Mouse (Mus musculus): ENCODE data around the gene Eml6.

DNA sequence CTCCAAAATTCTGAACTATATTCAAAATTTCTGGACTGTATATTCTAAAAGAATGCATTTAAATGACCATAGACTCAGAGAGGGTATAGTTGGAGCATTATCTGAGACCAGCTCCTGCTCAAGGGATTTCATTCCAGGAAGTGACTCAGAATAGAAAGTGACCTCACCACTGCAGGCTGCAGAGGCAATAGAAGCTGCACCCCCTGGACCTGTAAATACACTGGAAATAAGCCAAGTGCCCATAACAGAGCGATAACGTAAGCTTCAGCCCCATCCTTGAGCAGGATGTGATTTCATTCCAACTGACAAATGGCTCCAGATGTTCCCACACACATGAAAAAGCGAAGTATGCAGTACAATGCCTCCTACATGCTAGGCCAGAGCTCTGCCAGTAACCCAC lies 186.1 kb downstream of the Eml6 start:
- TF ChIP-seq GATA1 (IDR thresholded peaks at IDR 0.05; ENCODE audit: low read length) (no peak), TAL1 (IDR thresholded peaks at IDR 0.05; ENCODE audit: low read length) (no peak)
